Mouse (Mus musculus) cerebellum, adult 2 months (tissue): ENCODE data around the gene Spryd3. TPM values are rescaled to one million over a fixed set of nuclear protein-coding genes. Genes with fewer than 3 reads are reported as not detected.

Source experiments
- DNase-seq, 2 experiments: peaks; one replicate each; pipeline ENCODE4 v3.0.0; 2021
- H3K27ac ChIP-seq: fragments of 200-500 bp; 2 replicates; pipeline ENCODE4 v1.5.1; 2012; ENCODE audit warnings: low read length, control low read depth, inconsistent platforms; ENCODE audit not compliant: insufficient read depth
- H3K27me3 ChIP-seq: fragments of 200-500 bp; 2 replicates; pipeline ENCODE4 v1.6.1; 2012; ENCODE audit warnings: inconsistent platforms, mild to moderate bottlenecking, low read length, moderate library complexity; ENCODE audit not compliant: control insufficient read depth, insufficient read depth
- H3K4me1 ChIP-seq: fragments of 200-500 bp; 2 replicates; pipeline ENCODE4 v1.6.1; 2011; ENCODE audit warnings: low read length; ENCODE audit not compliant: control insufficient read depth, insufficient read depth
- H3K4me3 ChIP-seq: fragments of 200-500 bp; replicated peaks from 2 replicates; pipeline ENCODE3; 2011; ENCODE audit warnings: mild to moderate bottlenecking, low read depth, low read length, control low read depth; ENCODE audit not compliant: insufficient read depth
- CTCF ChIP-seq: fragments of 200-500 bp; IDR thresholded peaks from 2 replicates; pipeline ENCODE4 v1.5.1; 2011; ENCODE audit warnings: low read depth, mild to moderate bottlenecking, control low read depth, low read length, moderate library complexity, borderline replicate concordance; ENCODE audit not compliant: insufficient read depth
- POLR2A ChIP-seq: fragments of 200-500 bp; IDR thresholded peaks from 2 replicates; pipeline ENCODE4 v1.6.1; 2011; ENCODE audit warnings: low read length, control low read depth, borderline replicate concordance; ENCODE audit not compliant: insufficient read depth
- WGBS: fragments of 180-500 bp; shearing (Covaris S2); methylation state at CpG from one replicate; pipeline ENCODE4 v1.1.7; 2018; 5-methylcytosine and 5-hydroxymethylcytosine counted together
- polyA plus RNA-seq: library from polyadenylated mRNA; depleted of rRNA; stranded (reverse); fragments of >200 nt; gene quantifications from 2 replicates; pipeline ENCODE4 v1.2.3, GENCODE M21; 2012

Gene Spryd3
- polyA plus RNA-seq, 1 experiment: 161 TPM

DNA sequence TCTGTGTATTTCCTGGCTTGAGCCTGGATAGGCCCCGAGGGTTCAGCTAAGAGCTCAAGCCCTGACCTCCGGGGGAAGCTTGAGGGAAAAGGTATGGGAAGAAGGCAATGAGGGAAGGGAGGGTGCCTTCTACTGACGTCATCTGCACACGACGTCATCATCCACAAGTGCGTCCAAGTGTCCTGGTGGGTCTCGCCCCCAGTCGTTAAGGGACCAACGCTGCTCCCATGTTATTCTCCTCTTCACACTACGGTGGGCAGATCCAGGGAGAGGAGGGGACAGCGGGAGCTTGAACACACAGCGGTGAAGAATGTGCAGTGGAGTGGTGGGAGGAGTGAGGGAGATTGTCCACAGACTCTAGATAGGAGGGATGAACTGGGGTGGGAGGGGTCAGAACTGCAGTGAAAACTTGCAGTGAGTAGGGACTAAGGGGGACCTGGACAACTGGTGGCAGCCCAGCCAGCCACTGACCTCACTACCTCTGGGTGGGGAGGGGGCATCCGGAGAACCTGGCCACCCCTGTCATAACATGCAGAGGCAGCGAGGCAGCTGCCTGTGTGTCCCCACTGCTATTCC lies 32.6 kb downstream of the Spryd3 start:
- peak overlapping the region; percentile 61 for H3K27ac ChIP-seq
- DNase-seq: peak in 1 of 2 experiments; percentile 8
- H3K27me3 ChIP-seq: no peaks in the 10 kb centered on the region
- TF ChIP-seq CTCF (no peak), POLR2A (no peak)
- 36% methylated on average over 14 of the region's 14 CpGs for WGBS
- H3K4me1 ChIP-seq: peaks cover 12% of the 10 kb centered on the region; the same call in 1 of the 2 replicates
- peak overlapping the region; percentile 9 for H3K4me3 ChIP-seq

DNA sequence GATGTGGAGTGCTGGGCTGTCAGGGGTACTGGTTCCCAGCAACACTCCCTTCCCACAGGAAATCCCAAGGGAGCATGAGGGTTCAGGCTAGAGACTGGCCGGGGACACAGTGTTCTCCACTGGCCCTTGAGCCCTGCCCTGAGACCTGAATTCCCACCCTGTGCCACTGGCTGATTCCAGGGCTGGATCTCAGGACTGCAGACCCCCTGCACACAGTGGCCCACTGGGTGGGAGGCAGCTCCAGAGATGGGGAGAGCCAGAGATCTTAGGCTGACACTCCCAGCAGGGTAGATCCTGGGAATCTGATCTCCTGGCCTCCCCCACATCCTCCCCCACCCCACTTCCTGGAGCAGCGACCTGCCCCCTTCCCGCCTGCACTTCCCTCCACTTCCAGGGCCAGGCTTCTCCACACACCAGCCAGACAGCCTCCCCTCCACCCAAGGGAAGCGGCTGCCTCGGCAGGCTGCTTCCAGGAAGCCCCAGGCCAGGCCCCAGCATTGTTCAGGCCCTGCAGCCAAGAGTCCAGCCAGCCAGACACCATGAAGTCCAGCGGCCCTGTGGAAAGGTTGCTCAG lies 33.4 kb downstream of the Spryd3 start:
- Histone ChIP-seq H3K27me3 (no peaks in the 10 kb centered on the region), H3K4me1 (peaks cover 7% of the 10 kb centered on the region; the same call in 1 of the 2 replicates), H3K27ac (peak overlapping the region; percentile 61), H3K4me3 (no peak overlapping the region)
- WGBS: 58% methylated on average over 6 of the region's 6 CpGs
- peak in 1 of 2 experiments; percentile 14 for DNase-seq
- TF ChIP-seq POLR2A: no peak
- no peak for TF ChIP-seq CTCF

DNA sequence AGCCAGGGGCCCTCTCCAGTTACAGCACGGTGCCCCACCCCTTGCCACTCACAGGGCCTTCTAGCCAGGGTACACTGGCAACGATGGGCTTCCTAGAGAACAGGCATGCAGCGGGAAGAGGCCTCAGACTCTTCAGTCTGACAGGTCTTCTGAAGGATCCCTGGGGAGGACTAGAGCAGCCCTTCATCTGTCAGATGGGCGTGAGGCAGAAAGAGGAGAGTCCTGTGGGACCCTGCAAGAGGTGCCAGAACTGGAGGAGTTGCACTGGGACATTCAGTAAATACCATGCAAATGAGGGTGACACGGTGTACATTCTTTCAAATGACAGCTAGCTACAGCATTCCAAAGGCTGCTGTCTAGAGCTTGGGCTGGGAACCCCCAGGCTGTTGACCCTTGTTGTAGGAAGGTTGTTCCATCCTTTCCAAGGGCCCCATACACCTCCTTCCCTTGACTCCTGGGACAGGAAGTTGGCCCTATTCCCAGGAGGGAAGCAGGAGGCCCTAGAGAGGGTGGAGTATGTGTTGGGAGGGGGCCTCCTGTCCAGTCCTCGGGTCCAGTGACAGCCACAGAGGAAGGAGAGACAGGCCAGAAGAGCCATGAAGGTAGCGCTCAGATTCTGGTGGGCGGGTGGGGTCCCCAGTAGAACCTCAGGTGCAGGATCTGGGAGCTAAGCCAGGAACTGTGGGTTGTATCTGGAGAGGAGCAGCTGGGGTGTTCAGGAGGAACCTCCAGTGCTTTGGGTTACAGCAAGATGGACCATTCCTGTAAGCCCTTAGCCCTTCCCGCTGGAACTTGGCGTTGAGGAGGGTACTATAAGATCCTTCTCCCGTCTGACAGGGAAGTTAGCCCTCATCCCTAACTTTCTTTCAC lies 34.1 kb downstream of the Spryd3 start:
- Histone ChIP-seq H3K4me3 (no peak overlapping the region), H3K4me1 (0 out of 2 replicates have a peak, but pooled peaks cover 6% of the 10 kb centered on the region)
- 53% methylated on average over 11 of the region's 11 CpGs for WGBS

DNA sequence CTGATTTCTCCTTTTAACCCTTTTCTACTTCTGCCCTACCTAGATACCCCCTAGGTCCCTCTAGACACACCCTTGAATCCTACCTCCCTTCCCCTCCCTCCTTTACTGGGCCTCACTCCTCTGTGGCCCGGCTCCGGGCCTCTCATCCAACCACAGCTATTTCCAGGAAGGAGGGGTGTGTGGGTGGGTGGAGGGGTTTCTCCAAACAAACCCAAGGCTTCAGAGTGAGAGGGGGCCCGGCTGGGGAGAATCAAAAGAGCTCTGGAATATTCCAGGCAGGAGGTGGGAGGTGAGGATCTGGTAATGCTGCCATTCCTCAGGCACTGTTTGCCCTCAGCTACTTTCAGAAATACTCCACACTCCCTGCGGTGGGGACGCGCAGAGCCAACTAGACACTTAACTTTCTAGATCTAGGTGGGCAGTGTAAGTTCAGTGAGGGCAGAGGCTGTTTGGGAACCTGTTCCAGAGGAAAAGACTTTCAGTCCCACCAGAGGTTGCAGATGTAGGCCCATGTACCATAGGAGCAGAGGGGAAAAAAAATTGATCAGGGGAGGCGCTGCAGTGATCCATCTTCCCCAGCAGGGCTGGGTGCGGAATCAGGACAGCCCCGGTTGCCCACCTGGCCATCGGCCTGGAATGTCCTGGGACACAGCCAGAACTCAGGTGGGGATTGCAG lies 34.9 kb downstream of the Spryd3 start:
- Histone ChIP-seq H3K27ac (peak overlapping the region; percentile 19; the same call in 1 of the 2 replicates), H3K27me3 (no peaks in the 10 kb centered on the region), H3K4me1 (0 out of 2 replicates have a peak, but pooled peaks cover 3% of the 10 kb centered on the region), H3K4me3 (no peak overlapping the region)
- peak in 1 of 2 experiments; percentile 20 for DNase-seq
- WGBS: 54% methylated on average over 10 of the region's 10 CpGs
- TF ChIP-seq CTCF: no peak
- no peak for TF ChIP-seq POLR2A

More for the DNA sequence above, 34.1 kb downstream of the Spryd3 start:
- no peak for TF ChIP-seq CTCF
- TF ChIP-seq POLR2A: no peak
- DNase-seq: peak in 1 of 2 experiments; percentile 20
- Histone ChIP-seq H3K27me3 (no peaks in the 10 kb centered on the region), H3K27ac (peak overlapping the region; percentile 50; the same call in 1 of the 2 replicates)

DNA sequence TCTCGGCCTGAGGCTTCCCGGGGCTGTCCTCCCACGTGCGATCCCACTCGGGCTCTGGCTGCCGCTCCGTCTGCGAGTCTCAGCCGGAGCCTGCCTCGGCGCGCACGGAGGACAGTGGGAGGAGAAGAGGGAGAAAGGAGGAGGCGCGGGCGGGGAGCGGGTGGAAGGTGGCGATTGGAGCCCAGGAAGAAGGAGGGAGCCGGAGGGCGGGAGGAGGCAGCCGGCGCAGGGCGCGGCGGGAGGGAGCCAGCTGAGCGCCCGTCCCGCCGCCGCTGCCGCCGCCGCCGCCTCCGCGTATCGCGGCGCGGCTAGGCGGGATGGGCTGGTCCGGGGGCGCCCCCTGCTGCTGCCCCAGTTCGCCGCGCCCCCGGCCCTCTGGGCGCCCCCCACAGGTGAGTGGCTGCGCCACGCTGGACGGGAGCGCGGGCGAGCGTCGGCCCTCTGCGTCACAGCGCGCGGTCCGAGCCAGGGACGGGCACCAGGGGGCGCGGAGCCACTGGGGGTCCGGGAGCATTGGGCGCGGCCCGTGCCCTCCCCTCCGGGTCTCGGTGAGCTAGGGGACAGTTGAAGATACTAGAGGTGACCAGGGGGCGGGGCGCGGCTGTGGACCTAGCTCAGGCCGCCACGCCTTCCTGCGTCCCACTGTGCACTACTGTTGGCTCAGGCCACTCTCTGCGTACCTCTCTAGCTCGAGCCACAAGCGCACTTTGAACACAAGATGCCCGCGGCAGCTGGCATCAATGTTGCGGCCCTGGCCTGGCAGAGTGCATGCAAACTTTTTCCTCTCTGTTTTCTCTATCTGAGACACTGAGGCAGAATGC lies 35.7 kb downstream of the Spryd3 start, which contains the start of gene Tns2:
TSS of gene Tns2 (plus strand) at position 253 of the 821 bp plus-strand sequence.
- peak; percentile 78 for DNase-seq
- WGBS: 2% methylated on average over 79 of the region's 82 CpGs
- Histone ChIP-seq H3K27ac (peak within 1 kb of the TSS; percentile 19; the same call in 1 of the 2 replicates), H3K4me1 (no peaks in the 10 kb centered on the region), H3K27me3 (no peaks in the 10 kb centered on the region), H3K4me3 (peak within 1 kb of the TSS; percentile 66)
- TF ChIP-seq POLR2A (no peak), CTCF (no peak)

DNA sequence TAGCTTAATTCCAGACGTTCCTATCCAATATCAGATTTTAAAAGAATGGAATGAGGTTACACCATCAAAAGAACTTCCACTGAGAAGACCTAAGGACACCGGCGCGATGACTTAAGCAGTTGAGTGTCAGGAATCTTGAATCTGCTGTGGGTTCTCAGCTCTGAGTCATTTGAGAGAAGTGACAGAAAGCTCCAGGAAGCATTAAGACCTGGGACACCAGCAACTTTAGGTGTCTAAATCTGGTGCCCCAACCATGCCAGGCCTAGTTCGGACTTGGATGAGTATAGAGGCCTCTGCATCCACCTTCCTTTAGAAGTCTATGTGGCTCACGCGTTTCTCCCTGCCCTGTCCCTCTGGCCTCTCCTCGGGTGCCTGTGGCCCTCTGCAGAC lies 36.3 kb downstream of the Spryd3 start:
- Histone ChIP-seq H3K27me3 (no peaks in the 10 kb centered on the region), H3K4me3 (peak overlapping the region; percentile 66), H3K4me1 (no peaks in the 10 kb centered on the region), H3K27ac (no peak overlapping the region)
- TF ChIP-seq POLR2A (no peak), CTCF (no peak)
- WGBS: 33% methylated on average over 8 of the region's 8 CpGs
- no peak for DNase-seq

DNA sequence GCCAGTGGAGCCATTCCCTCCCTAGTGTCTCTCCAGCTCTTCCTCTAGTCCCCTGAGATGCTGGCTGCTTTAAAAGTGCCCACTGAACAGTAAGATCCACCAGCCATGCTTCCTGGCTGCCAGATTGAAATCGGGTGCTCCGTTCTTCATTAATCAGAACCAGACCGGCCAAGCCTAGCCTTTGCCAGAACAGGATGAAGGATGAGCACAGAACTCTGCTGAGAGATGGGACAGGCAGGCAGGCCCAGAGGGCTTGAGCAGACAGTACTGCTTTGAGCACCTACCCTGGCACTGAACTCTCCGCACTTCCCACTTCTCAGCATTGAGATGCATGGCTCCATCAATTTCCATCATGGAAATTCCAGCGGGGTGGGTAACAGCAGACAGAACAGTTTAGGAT lies 36.8 kb downstream of the Spryd3 start:
- no peaks in the 10 kb centered on the region for H3K27me3 ChIP-seq
- DNase-seq: peak in 1 of 2 experiments; percentile 5
- no peak overlapping the region for H3K27ac ChIP-seq
- H3K4me3 ChIP-seq: no peak overlapping the region
- TF ChIP-seq POLR2A: no peak
- TF ChIP-seq CTCF: no peak
- H3K4me1 ChIP-seq: no peaks in the 10 kb centered on the region
- 60% methylated on average over 5 of the region's 5 CpGs for WGBS
